Mouse (Mus musculus) heart, embryonic 16.5 days (tissue): Measurements from ENCODE around the gene Gm16485. TPM values are rescaled to one million over a fixed set of nuclear protein-coding genes. Genes with fewer than 3 reads are reported as not detected.

Experiments used
- ATAC-seq: fragments of 200-750 bp; cut with Nextera tagmentation; replicated peaks from 2 replicates; pipeline ENCODE4 v1.8.0; 2017; ENCODE audit warnings: moderate number of reproducible peaks; ENCODE audit not compliant: insufficient read depth, low FRiP score; ENCODE audit errors: extremely low read depth
- H3K27ac ChIP-seq: fragments of 300-500 bp; sonication (generic); 2 replicates; pipeline ENCODE4 v1.5.1; 2014; ENCODE audit warnings: mild to moderate bottlenecking, low read length, control low read depth, moderate library complexity
- H3K27me3 ChIP-seq: fragments of 300-500 bp; sonication (generic); 2 replicates; pipeline ENCODE4 v1.6.1; 2014; ENCODE audit warnings: low read length, mixed read lengths; ENCODE audit not compliant: control insufficient read depth, insufficient read depth
- H3K36me3 ChIP-seq: fragments of 300-500 bp; sonication (generic); 2 replicates; pipeline ENCODE4 v1.6.1; 2014; ENCODE audit not compliant: control insufficient read depth, insufficient read depth
- H3K4me1 ChIP-seq: fragments of 300-500 bp; sonication (generic); 2 replicates; pipeline ENCODE4 v1.6.1; 2014; ENCODE audit warnings: low read length, mixed read lengths; ENCODE audit not compliant: control insufficient read depth, insufficient read depth
- H3K4me2 ChIP-seq: fragments of 300-500 bp; sonication (generic); 2 replicates; pipeline ENCODE4 v1.6.1; 2014; ENCODE audit warnings: low read depth, mild to moderate bottlenecking, control low read depth, low read length
- H3K4me3 ChIP-seq: fragments of 300-500 bp; sonication (generic); 2 replicates; pipeline ENCODE4 v1.5.1; 2014; ENCODE audit warnings: mild to moderate bottlenecking, control low read depth, low read length
- H3K9ac ChIP-seq: fragments of 300-500 bp; sonication (generic); 2 replicates; pipeline ENCODE4 v1.6.1; 2014; ENCODE audit warnings: low read length, control low read depth
- H3K9me3 ChIP-seq: fragments of 300-500 bp; sonication (generic); replicated peaks from 2 replicates; pipeline ENCODE4 v1.6.1; 2016; ENCODE audit warnings: low read length; ENCODE audit not compliant: control insufficient read depth
- WGBS: fragments of 180-500 bp; shearing (Covaris S2); extraction: QIAGEN DNeasy Blood & Tissue Kit; methylation state at CpG from one replicate; pipeline ENCODE4 v1.1.7; 2014; 5-methylcytosine and 5-hydroxymethylcytosine counted together
- polyA plus RNA-seq: library from polyadenylated mRNA; unstranded; fragments of >200 nt; fragmentation: Nextera tagmentation; extraction: Ambion mirVana; gene quantifications from 2 replicates; pipeline ENCODE4 v1.2.1, GENCODE M21; 2015

Gene Gm16485
- polyA plus RNA-seq: not detected in 2 replicates

- Histone ChIP-seq H3K36me3 (no peaks in the 10 kb centered on the region), H3K4me3 (no peak within 1 kb of the TSS), H3K4me1 (no peaks in the 10 kb centered on the region), H3K9ac (no peak within 1 kb of the TSS), H3K4me2 (no peak within 1 kb of the TSS), H3K9me3 (no peaks in the 10 kb centered on the region), H3K27me3 (no peaks in the 10 kb centered on the region), H3K27ac (no peak within 1 kb of the TSS)
- 63% methylated on average over 2 of the region's 2 CpGs for WGBS
- no peak for ATAC-seq
Measured at GRCm38 (mm10) chr9:8971491-8971890, at the start of gene Gm16485. Gene Gm16485, plus strand, starts transcription at chr9:8971791.

- no peaks in the 10 kb centered on the region for H3K9me3 ChIP-seq
- H3K4me3 ChIP-seq: no peak overlapping the region
- no peaks in the 10 kb centered on the region for H3K27me3 ChIP-seq
- ATAC-seq: no peak
- H3K4me1 ChIP-seq: no peaks in the 10 kb centered on the region
- 66% methylated on average over 2 of the region's 2 CpGs for WGBS
- H3K9ac ChIP-seq: no peak overlapping the region
- H3K36me3 ChIP-seq: no peaks in the 10 kb centered on the region
- no peak overlapping the region for H3K27ac ChIP-seq
- no peak overlapping the region for H3K4me2 ChIP-seq
Measured at GRCm38 (mm10) chr9:8927561-8927960, 44.0 kb upstream of the Gm16485 start.

GRCm38 (mm10) chr9:8937753-8938152 is 33.8 kb upstream of the Gm16485 start:
- no peak for ATAC-seq
- H3K9ac ChIP-seq: no peak overlapping the region
- no peaks in the 10 kb centered on the region for H3K4me1 ChIP-seq
- no peak overlapping the region for H3K4me2 ChIP-seq
- no peak overlapping the region for H3K4me3 ChIP-seq
- no peaks in the 10 kb centered on the region for H3K9me3 ChIP-seq
- no peaks in the 10 kb centered on the region for H3K27me3 ChIP-seq
- no peaks in the 10 kb centered on the region for H3K36me3 ChIP-seq
- 20% methylated on average over 1 of the region's 1 CpGs for WGBS
- H3K27ac ChIP-seq: no peak overlapping the region

GRCm38 (mm10) chr9:8953306-8953705 is 18.3 kb upstream of the Gm16485 start:
- H3K4me2 ChIP-seq: no peak overlapping the region

GRCm38 (mm10) chr9:8964512-8965133 is 7.0 kb upstream of the Gm16485 start:
- WGBS: 52% methylated on average over 8 of the region's 8 CpGs
- Histone ChIP-seq H3K9me3 (no peaks in the 10 kb centered on the region), H3K9ac (no peak overlapping the region), H3K27ac (no peak overlapping the region), H3K27me3 (no peaks in the 10 kb centered on the region), H3K36me3 (no peaks in the 10 kb centered on the region), H3K4me1 (no peaks in the 10 kb centered on the region), H3K4me2 (no peak overlapping the region), H3K4me3 (no peak overlapping the region)
- ATAC-seq: no peak

More at GRCm38 (mm10) chr9:8953306-8953705, 18.3 kb upstream of the Gm16485 start:
- no peak overlapping the region for H3K4me3 ChIP-seq
- H3K27ac ChIP-seq: no peak overlapping the region
- ATAC-seq: no peak
- no peaks in the 10 kb centered on the region for H3K9me3 ChIP-seq
- no peak overlapping the region for H3K9ac ChIP-seq
- no peaks in the 10 kb centered on the region for H3K36me3 ChIP-seq
- no peaks in the 10 kb centered on the region for H3K4me1 ChIP-seq
- H3K27me3 ChIP-seq: no peaks in the 10 kb centered on the region

GRCm38 (mm10) chr9:8970240-8970639 is 1.4 kb upstream of the Gm16485 start:
- no peak overlapping the region for H3K4me3 ChIP-seq
- 50% methylated on average over 7 of the region's 7 CpGs for WGBS
- H3K27ac ChIP-seq: no peak overlapping the region
- no peaks in the 10 kb centered on the region for H3K27me3 ChIP-seq
- ATAC-seq: no peak
- no peak overlapping the region for H3K9ac ChIP-seq
- H3K4me1 ChIP-seq: no peaks in the 10 kb centered on the region
- no peaks in the 10 kb centered on the region for H3K9me3 ChIP-seq
- no peak overlapping the region for H3K4me2 ChIP-seq
- no peaks in the 10 kb centered on the region for H3K36me3 ChIP-seq

GRCm38 (mm10) chr9:8977775-8978174 is 6.2 kb downstream of the Gm16485 start:
- no peak overlapping the region for H3K4me2 ChIP-seq
- H3K27me3 ChIP-seq: no peaks in the 10 kb centered on the region
- H3K27ac ChIP-seq: no peak overlapping the region
- 64% methylated on average over 2 of the region's 2 CpGs for WGBS
- no peak overlapping the region for H3K9ac ChIP-seq
- H3K9me3 ChIP-seq: no peaks in the 10 kb centered on the region
- no peak overlapping the region for H3K4me3 ChIP-seq
- no peak for ATAC-seq
- H3K36me3 ChIP-seq: no peaks in the 10 kb centered on the region
- H3K4me1 ChIP-seq: no peaks in the 10 kb centered on the region

GRCm38 (mm10) chr9:8982315-8982714 is 10.7 kb downstream of the Gm16485 start:
- no peak overlapping the region for H3K4me3 ChIP-seq
- H3K9ac ChIP-seq: no peak overlapping the region
- H3K36me3 ChIP-seq: no peaks in the 10 kb centered on the region
- H3K9me3 ChIP-seq: no peaks in the 10 kb centered on the region
- no peaks in the 10 kb centered on the region for H3K27me3 ChIP-seq
- no peaks in the 10 kb centered on the region for H3K4me1 ChIP-seq
- no peak for ATAC-seq
- no peak overlapping the region for H3K27ac ChIP-seq
- WGBS: 63% methylated on average over 3 of the region's 3 CpGs
- H3K4me2 ChIP-seq: no peak overlapping the region

GRCm38 (mm10) chr9:8996494-8996893 is 24.9 kb downstream of the Gm16485 start:
- Histone ChIP-seq H3K27ac (no peak overlapping the region), H3K4me1 (no peaks in the 10 kb centered on the region), H3K4me3 (no peak overlapping the region), H3K9me3 (no peaks in the 10 kb centered on the region), H3K4me2 (no peak overlapping the region), H3K9ac (no peak overlapping the region), H3K36me3 (peaks cover 3% of the 10 kb centered on the region; the same call in 1 of the 2 replicates), H3K27me3 (no peaks in the 10 kb centered on the region)
- no peak for ATAC-seq
- 54% methylated on average over 2 of the region's 2 CpGs for WGBS
